Mouse (Mus musculus) embryo, embryonic 11 days (tissue): ENCODE measurements around the gene Hddc3.
A peak's percentile ranks its signal among the peaks of the same experiment; 100 is the strongest.
"Not testable (repeated sequence)": the region's sequence is repeated elsewhere in the genome, so short reads cannot be mapped to it uniquely, and the experiment has no call there.

Source experiments
- DNase-seq: peaks from one replicate; pipeline ENCODE4 v3.0.0-alpha.2; 2015

Gene Hddc3

GRCm38 (mm10) chr7:80371041-80371751 lies 28.3 kb downstream of the Hddc3 start, which contains the start of gene Man2a2:
TSS of gene Man2a2 (minus strand) at chr7:80371375.
- DNase-seq, result peak; percentile 91

- DNase-seq, result no peak
Measured at GRCm38 (mm10) chr7:80372166-80372565, 29.3 kb downstream of the Hddc3 start.

GRCm38 (mm10) chr7:80372667-80373066 lies 29.8 kb downstream of the Hddc3 start:
- DNase-seq, result no peak

GRCm38 (mm10) chr7:80373352-80373751 lies 30.4 kb downstream of the Hddc3 start:
- DNase-seq, result no peak

- DNase-seq, result no peak
Measured at GRCm38 (mm10) chr7:80373850-80374249, 30.9 kb downstream of the Hddc3 start.

GRCm38 (mm10) chr7:80374280-80374679 lies 31.4 kb downstream of the Hddc3 start:
- DNase-seq, result no peak

GRCm38 (mm10) chr7:80374733-80375132 lies 31.8 kb downstream of the Hddc3 start:
- DNase-seq, result no peak

GRCm38 (mm10) chr7:80375376-80376039 lies 32.6 kb downstream of the Hddc3 start:
- DNase-seq, result no peak

- no peak for DNase-seq
Measured at GRCm38 (mm10) chr7:80376192-80376591, 33.3 kb downstream of the Hddc3 start.

GRCm38 (mm10) chr7:80377471-80377870 lies 34.6 kb downstream of the Hddc3 start:
- peak; percentile 59 for DNase-seq

GRCm38 (mm10) chr7:80379531-80379930 lies 36.6 kb downstream of the Hddc3 start:
- peak; percentile 52 for DNase-seq

- DNase-seq, result no peak
Measured at GRCm38 (mm10) chr7:80382919-80383318, 40.0 kb downstream of the Hddc3 start.

- DNase-seq, result peak; percentile 92
Measured at GRCm38 (mm10) chr7:80386235-80386930, 43.5 kb downstream of the Hddc3 start.

- DNase-seq, result no peak
Measured at GRCm38 (mm10) chr7:80387033-80387632, 44.2 kb downstream of the Hddc3 start.

GRCm38 (mm10) chr7:80387633-80388543 lies 45.0 kb downstream of the Hddc3 start, which contains the start of gene Fes:
TSS of gene Fes (minus strand) at chr7:80387946.
- peak; percentile 69 for DNase-seq

GRCm38 (mm10) chr7:80392119-80392518 lies 49.2 kb downstream of the Hddc3 start:
- no peak for DNase-seq

- no peak for DNase-seq
Measured at GRCm38 (mm10) chr7:80394600-80394999, 51.7 kb downstream of the Hddc3 start.

GRCm38 (mm10) chr7:80396427-80396826 lies 53.5 kb downstream of the Hddc3 start:
- DNase-seq, result not testable (repeated sequence)

GRCm38 (mm10) chr7:80397986-80398385 lies 55.1 kb downstream of the Hddc3 start:
- DNase-seq, result no peak

- DNase-seq, result no peak
Measured at GRCm38 (mm10) chr7:80398654-80399444, 55.9 kb downstream of the Hddc3 start.

- no peak for DNase-seq
Measured at GRCm38 (mm10) chr7:80400099-80400498, 57.2 kb downstream of the Hddc3 start.
